Mouse (Mus musculus): ENCODE results near the gene Brap. TPM values are rescaled to one million over a fixed set of nuclear protein-coding genes. Genes with fewer than 3 reads are reported as not detected.

Brap gene
- polyA plus RNA-seq, 1 experiment from 2014 or later = 42.8 TPM

Other genes starting within 250 kb of the Brap start
- gene Tmem116, start 208.7 kb upstream of the Brap start, polyA plus RNA-seq (2014; fragmentation: Nextera tagmentation; extraction: Ambion mirVana) = 1.1 and 2.6 TPM in 2 replicates
- gene Erp29, start 208.1 kb upstream of the Brap start, polyA plus RNA-seq (2014; fragmentation: Nextera tagmentation; extraction: Ambion mirVana) = 168 and 175 TPM in 2 replicates
- not detected in 2 replicates for gene Adam1b, start 157.1 kb upstream of the Brap start, polyA plus RNA-seq (2014; fragmentation: Nextera tagmentation; extraction: Ambion mirVana)
- 1.2 TPM in 2 replicates for gene Adam1a, start 115.1 kb upstream of the Brap start, polyA plus RNA-seq (2014; fragmentation: Nextera tagmentation; extraction: Ambion mirVana)
- gene Gm42878, start 115.1 kb upstream of the Brap start, polyA plus RNA-seq (2014; fragmentation: Nextera tagmentation; extraction: Ambion mirVana) = not detected in 2 replicates
- gene Mapkapk5, start 114.7 kb upstream of the Brap start, polyA plus RNA-seq (2014; fragmentation: Nextera tagmentation; extraction: Ambion mirVana) = 59.8 and 65.3 TPM in 2 replicates
- 88.7 and 97.3 TPM in 2 replicates for gene Aldh2, start 66.7 kb upstream of the Brap start, polyA plus RNA-seq (2014; fragmentation: Nextera tagmentation; extraction: Ambion mirVana)
- gene Acad12, start 41.6 kb upstream of the Brap start, polyA plus RNA-seq (2014; fragmentation: Nextera tagmentation; extraction: Ambion mirVana) = 3.0 and 5.0 TPM in 2 replicates
- 2.7 and 3.6 TPM in 2 replicates for gene Acad10, start within 50 bp of the Brap start, polyA plus RNA-seq (2014; fragmentation: Nextera tagmentation; extraction: Ambion mirVana)
- 49.8 and 63.9 TPM in 2 replicates for gene Atxn2, start 50.8 kb downstream of the Brap start, polyA plus RNA-seq (2014; fragmentation: Nextera tagmentation; extraction: Ambion mirVana)
- 14.7 and 15.7 TPM in 2 replicates for gene Sh2b3, start 177.1 kb downstream of the Brap start, polyA plus RNA-seq (2014; fragmentation: Nextera tagmentation; extraction: Ambion mirVana)
- 12.1 and 13.7 TPM in 2 replicates for gene Pheta1, start 188.4 kb downstream of the Brap start, polyA plus RNA-seq (2014; fragmentation: Nextera tagmentation; extraction: Ambion mirVana)

All from liver, embryonic 11.5 days (tissue).